Mouse (Mus musculus) lung, embryonic 16.5 days (tissue): Measurements from ENCODE around the gene Mecom. TPM values are rescaled to one million over a fixed set of nuclear protein-coding genes. Genes with fewer than 3 reads are reported as not detected.

ENCODE experiments used
- ATAC-seq: fragments of 200-750 bp; cut with Nextera tagmentation; 2 replicates; pipeline ENCODE4 v1.8.0; 2017; ENCODE audit warnings: low read depth, mild to moderate bottlenecking, moderate library complexity
- H3K27ac ChIP-seq: fragments of 300-500 bp; sonication (generic); 2 replicates; pipeline ENCODE4 v1.5.1; 2014; ENCODE audit warnings: mild to moderate bottlenecking, control low read depth, low read length
- H3K27me3 ChIP-seq: fragments of 300-500 bp; sonication (generic); 2 replicates; pipeline ENCODE4 v1.6.1; 2014; ENCODE audit warnings: low read depth, low read length, mixed read lengths; ENCODE audit not compliant: control insufficient read depth, insufficient read depth
- H3K36me3 ChIP-seq: fragments of 300-500 bp; sonication (generic); 2 replicates; pipeline ENCODE4 v1.6.1; 2014; ENCODE audit warnings: low read length; ENCODE audit not compliant: control insufficient read depth, insufficient read depth
- H3K4me1 ChIP-seq: fragments of 300-500 bp; sonication (generic); replicated peaks from 2 replicates; pipeline ENCODE4 v1.6.1; 2014; ENCODE audit warnings: low read length, mixed read lengths; ENCODE audit not compliant: control insufficient read depth, insufficient read depth
- H3K4me2 ChIP-seq: fragments of 300-500 bp; sonication (generic); 2 replicates; pipeline ENCODE4 v1.6.1; 2014; ENCODE audit warnings: low read depth, low read length, control low read depth
- H3K4me3 ChIP-seq: fragments of 300-500 bp; sonication (generic); 2 replicates; pipeline ENCODE4 v1.5.1; 2014; ENCODE audit warnings: mild to moderate bottlenecking, low read length, control low read depth
- H3K9ac ChIP-seq: fragments of 300-500 bp; sonication (generic); 2 replicates; pipeline ENCODE4 v1.6.1; 2014; ENCODE audit warnings: low read length, control low read depth
- H3K9me3 ChIP-seq: fragments of 300-500 bp; sonication (generic); 2 replicates; pipeline ENCODE4 v1.6.1; 2016; ENCODE audit warnings: low read length; ENCODE audit not compliant: control insufficient read depth
- WGBS: fragments of 180-500 bp; shearing (Covaris S2); extraction: QIAGEN DNeasy Blood & Tissue Kit; methylation state at CpG from one replicate; pipeline ENCODE4 v1.1.7; 2014; 5-methylcytosine and 5-hydroxymethylcytosine counted together
- polyA plus RNA-seq: library from polyadenylated mRNA; unstranded; fragments of >200 nt; fragmentation: Nextera tagmentation; extraction: Ambion mirVana; gene quantifications from 2 replicates; pipeline ENCODE4 v1.2.1, GENCODE M21; 2015

The Mecom gene
- polyA plus RNA-seq, 1 experiment from 2014 or later: 73.4 TPM

DNA sequence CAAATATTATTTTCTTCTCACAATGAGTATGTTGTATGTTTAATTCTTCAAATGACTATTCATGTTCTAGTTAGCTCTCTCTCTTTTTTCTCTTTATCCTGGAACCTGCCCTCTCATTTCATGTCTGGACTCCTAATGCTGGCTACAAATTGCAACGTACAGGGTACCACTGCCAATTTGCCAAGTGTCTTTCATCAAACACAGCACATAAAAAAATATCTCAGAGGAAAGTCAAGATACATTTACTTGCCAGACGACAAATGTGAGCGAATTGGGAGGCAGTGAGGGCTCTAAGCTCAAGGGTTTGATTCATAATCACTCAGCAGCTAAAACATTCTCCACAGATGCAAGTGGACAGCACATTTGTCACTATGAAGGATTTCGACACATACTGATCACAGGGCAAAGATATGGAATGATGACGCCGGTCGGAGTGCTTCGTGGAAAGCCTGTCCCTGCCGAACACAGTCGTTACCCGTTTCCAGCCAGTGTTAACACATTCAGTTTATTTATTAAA, 579.3 kb downstream of the Mecom start:
- no peak overlapping the region for H3K27ac ChIP-seq
- peaks cover 8% of the 10 kb centered on the region for H3K36me3 ChIP-seq
- peaks cover 3% of the 10 kb centered on the region; the same call in 1 of the 2 replicates for H3K4me1 ChIP-seq
- no peak overlapping the region for H3K4me2 ChIP-seq
- peak; percentile 91 for ATAC-seq
- no peaks in the 10 kb centered on the region for H3K9me3 ChIP-seq
- H3K4me3 ChIP-seq: no peak overlapping the region
- 33% methylated on average over 11 of the region's 11 CpGs for WGBS
- no peaks in the 10 kb centered on the region for H3K27me3 ChIP-seq
- no peak overlapping the region for H3K9ac ChIP-seq

DNA sequence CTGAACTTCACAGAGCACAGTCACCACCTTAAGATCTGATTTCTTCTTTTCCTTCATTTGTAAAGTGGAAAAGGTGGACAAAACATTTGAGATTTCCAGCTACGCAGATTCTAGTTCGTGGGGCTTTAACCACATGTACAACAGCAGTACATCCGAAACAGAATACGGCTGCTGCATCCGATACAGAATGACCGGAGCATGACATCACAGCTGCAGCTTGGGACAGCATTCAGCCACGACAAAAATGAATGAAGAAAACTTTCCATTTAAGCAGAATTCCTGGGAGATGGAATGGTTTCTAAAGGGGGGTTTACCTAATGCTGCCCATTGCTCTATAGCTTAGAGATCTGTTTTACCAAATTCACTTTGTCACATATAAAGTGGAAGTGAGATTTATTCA, 583.9 kb downstream of the Mecom start:
- no peak overlapping the region for H3K4me3 ChIP-seq
- H3K27me3 ChIP-seq: no peaks in the 10 kb centered on the region
- H3K4me1 ChIP-seq: peaks cover 5% of the 10 kb centered on the region; the same call in 1 of the 2 replicates
- ATAC-seq: no peak; the same call in 1 of the 2 replicates
- H3K9ac ChIP-seq: no peak overlapping the region
- peaks cover 25% of the 10 kb centered on the region for H3K36me3 ChIP-seq
- no peaks in the 10 kb centered on the region for H3K9me3 ChIP-seq
- H3K4me2 ChIP-seq: no peak overlapping the region
- H3K27ac ChIP-seq: no peak overlapping the region
- WGBS: 65% methylated on average over 7 of the region's 7 CpGs

GRCm38 (mm10) chr3:29963447-29963846, 584.4 kb downstream of the Mecom start:
- WGBS: 55% methylated on average over 3 of the region's 3 CpGs
- Histone ChIP-seq H3K27ac (peak overlapping the region; percentile 52), H3K27me3 (no peaks in the 10 kb centered on the region), H3K4me2 (no peak overlapping the region), H3K9me3 (no peaks in the 10 kb centered on the region), H3K9ac (no peak overlapping the region), H3K36me3 (peaks cover 25% of the 10 kb centered on the region), H3K4me1 (peaks cover 5% of the 10 kb centered on the region; the same call in 1 of the 2 replicates), H3K4me3 (no peak overlapping the region)
- ATAC-seq: peak; percentile 53

GRCm38 (mm10) chr3:29959051-29959450, 588.8 kb downstream of the Mecom start:
- no peaks in the 10 kb centered on the region for H3K9me3 ChIP-seq
- no peak overlapping the region for H3K9ac ChIP-seq
- no peak overlapping the region for H3K4me2 ChIP-seq
- H3K27me3 ChIP-seq: no peaks in the 10 kb centered on the region
- no peak overlapping the region for H3K4me3 ChIP-seq
- 70% methylated on average over 3 of the region's 3 CpGs for WGBS
- H3K27ac ChIP-seq: no peak overlapping the region
- peaks cover 25% of the 10 kb centered on the region for H3K36me3 ChIP-seq
- ATAC-seq: no peak
- peaks cover 9% of the 10 kb centered on the region for H3K4me1 ChIP-seq

- Histone ChIP-seq H3K4me2 (no peak overlapping the region), H3K36me3 (peaks cover 20% of the 10 kb centered on the region), H3K9me3 (no peaks in the 10 kb centered on the region), H3K4me1 (peaks cover 5% of the 10 kb centered on the region), H3K9ac (no peak overlapping the region), H3K27me3 (no peaks in the 10 kb centered on the region), H3K4me3 (no peak overlapping the region), H3K27ac (peak overlapping the region; percentile 55)
- WGBS: 40% methylated on average over 10 of the region's 10 CpGs
- 0 out of 2 replicates have a peak, but pooled peaks have one; percentile 34 for ATAC-seq
Measured at GRCm38 (mm10) chr3:29957365-29958236, 590.2 kb downstream of the Mecom start.

DNA sequence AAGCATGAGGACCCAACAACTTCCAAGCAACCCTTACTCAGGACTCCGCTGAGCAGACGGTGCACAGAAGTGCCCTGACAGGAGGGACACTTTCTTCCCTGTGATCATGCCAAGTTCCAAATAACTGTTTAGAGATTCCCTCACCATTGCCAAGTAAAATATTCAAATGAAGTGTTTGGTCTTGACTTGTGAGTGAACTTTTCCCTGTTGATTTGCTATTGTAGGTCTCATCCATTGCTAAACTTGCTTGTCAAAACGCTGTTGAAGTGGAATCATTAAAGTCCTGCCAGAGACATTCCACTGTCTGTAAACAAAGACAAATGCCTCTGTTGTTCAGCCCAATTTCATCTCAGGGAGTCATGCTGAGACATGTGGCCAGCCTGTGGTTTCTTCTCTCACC, 594.5 kb downstream of the Mecom start:
- Histone ChIP-seq H3K9me3 (no peaks in the 10 kb centered on the region), H3K4me2 (no peak overlapping the region), H3K4me3 (no peak overlapping the region), H3K27me3 (no peaks in the 10 kb centered on the region), H3K36me3 (peaks cover 14% of the 10 kb centered on the region), H3K9ac (no peak overlapping the region), H3K27ac (peak overlapping the region; percentile 75; the same call in 1 of the 2 replicates), H3K4me1 (peaks cover 8% of the 10 kb centered on the region)
- 41% methylated on average over 3 of the region's 3 CpGs for WGBS
- peak; percentile 91 for ATAC-seq

DNA sequence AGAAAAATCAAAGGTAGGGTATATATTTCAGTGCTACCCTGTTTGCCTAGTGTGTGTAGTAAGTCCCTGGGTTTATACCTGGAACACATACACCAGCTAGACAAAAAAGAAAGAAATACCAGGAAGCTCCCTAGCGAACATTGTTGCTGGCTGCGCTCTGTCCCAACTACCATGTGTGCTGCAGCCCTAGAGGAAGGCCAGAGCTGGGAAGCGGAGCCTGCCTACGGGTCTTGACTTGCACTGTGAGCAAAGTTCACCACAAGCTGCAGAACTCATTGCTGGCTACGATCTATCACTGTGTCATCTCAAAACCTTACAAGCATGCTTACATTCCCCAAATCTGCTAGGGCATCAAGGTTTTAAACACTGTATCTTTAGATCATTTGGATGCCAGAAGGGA, 597.0 kb downstream of the Mecom start:
- Histone ChIP-seq H3K4me3 (no peak overlapping the region), H3K27ac (no peak overlapping the region), H3K27me3 (no peaks in the 10 kb centered on the region), H3K9ac (no peak overlapping the region), H3K4me2 (no peak overlapping the region), H3K9me3 (no peaks in the 10 kb centered on the region), H3K36me3 (peaks cover 9% of the 10 kb centered on the region), H3K4me1 (peaks cover 4% of the 10 kb centered on the region; the same call in 1 of the 2 replicates)
- WGBS: 70% methylated on average over 5 of the region's 5 CpGs
- no peak for ATAC-seq

- Histone ChIP-seq H3K4me3 (no peak overlapping the region), H3K36me3 (no peaks in the 10 kb centered on the region), H3K4me2 (peak overlapping the region; percentile 23), H3K4me1 (no peaks in the 10 kb centered on the region; the same call in 1 of the 2 replicates), H3K27ac (peak overlapping the region; percentile 27), H3K9me3 (no peaks in the 10 kb centered on the region), H3K27me3 (no peaks in the 10 kb centered on the region), H3K9ac (no peak overlapping the region)
- peak; percentile 94 for ATAC-seq
- 45% methylated on average over 11 of the region's 11 CpGs for WGBS
Measured at GRCm38 (mm10) chr3:29903596-29904308, 644.1 kb downstream of the Mecom start.
